Mouse (Mus musculus) cortical plate, adult 2 months (tissue): Measurements from ENCODE around the gene Dffb. TPM values are rescaled to one million over a fixed set of nuclear protein-coding genes. Genes with fewer than 3 reads are reported as not detected.

Experiments used
- H3K27ac ChIP-seq: fragments of 200-500 bp; 2 replicates; pipeline ENCODE4 v1.5.1; 2012; ENCODE audit warnings: low read length, control low read depth, inconsistent platforms; ENCODE audit not compliant: insufficient read depth
- H3K4me1 ChIP-seq: fragments of 200-500 bp; 2 replicates; pipeline ENCODE4 v1.6.1; 2011; ENCODE audit warnings: low read length; ENCODE audit not compliant: control insufficient read depth, insufficient read depth
- H3K4me3 ChIP-seq: fragments of 200-500 bp; 2 replicates; pipeline ENCODE4 v1.5.1; 2011; ENCODE audit warnings: mild to moderate bottlenecking, low read length, control low read depth; ENCODE audit not compliant: insufficient read depth
- CTCF ChIP-seq: fragments of 200-500 bp; IDR thresholded peaks from 2 replicates; pipeline ENCODE4 v1.5.1; 2011; ENCODE audit warnings: mild to moderate bottlenecking, control low read depth, low read length; ENCODE audit not compliant: insufficient read depth; ENCODE audit errors: extremely low read depth
- POLR2A ChIP-seq: fragments of 200-500 bp; IDR thresholded peaks from 2 replicates; pipeline ENCODE4 v1.6.1; 2011; ENCODE audit warnings: mild to moderate bottlenecking, low read length, control low read depth; ENCODE audit not compliant: insufficient read depth; ENCODE audit errors: extremely low read depth
- polyA plus RNA-seq: library from polyadenylated mRNA; depleted of rRNA; stranded (reverse); fragments of >200 nt; gene quantifications from 2 replicates; pipeline ENCODE4 v1.2.3, GENCODE M21; 2012

The Dffb gene
- polyA plus RNA-seq, 1 experiment, result 21.9 TPM

GRCm38 (mm10) chr4:153975292-153975662, 351 bp upstream of the Dffb start:
- no peak for TF ChIP-seq CTCF
- no peak for TF ChIP-seq POLR2A
- H3K27ac ChIP-seq, result peak overlapping the region; percentile 32; the same call in 1 of the 2 replicates
- H3K4me3 ChIP-seq, result peak overlapping the region; percentile 92
- peaks cover 2% of the 10 kb centered on the region; the same call in 1 of the 2 replicates for H3K4me1 ChIP-seq

GRCm38 (mm10) chr4:153968063-153968462, 6.9 kb downstream of the Dffb start:
- no peak overlapping the region for H3K27ac ChIP-seq
- TF ChIP-seq POLR2A (no peak), CTCF (0 out of 2 replicates have a peak, but pooled peaks have one; percentile 16)
- H3K4me3 ChIP-seq, result no peak overlapping the region
- H3K4me1 ChIP-seq, result no peaks in the 10 kb centered on the region

- Histone ChIP-seq H3K27ac (no peak overlapping the region), H3K4me1 (no peaks in the 10 kb centered on the region), H3K4me3 (no peak overlapping the region)
- TF ChIP-seq CTCF (no peak), POLR2A (no peak)
Measured at GRCm38 (mm10) chr4:153967556-153967955, 7.4 kb downstream of the Dffb start.

- no peak overlapping the region for H3K27ac ChIP-seq
- H3K4me3 ChIP-seq, result no peak overlapping the region
- TF ChIP-seq CTCF, result no peak
- TF ChIP-seq POLR2A, result no peak
- H3K4me1 ChIP-seq, result no peaks in the 10 kb centered on the region
Measured at GRCm38 (mm10) chr4:153966651-153967050, 8.3 kb downstream of the Dffb start.

GRCm38 (mm10) chr4:153962631-153963030, 12.3 kb downstream of the Dffb start:
- no peaks in the 10 kb centered on the region for H3K4me1 ChIP-seq
- H3K4me3 ChIP-seq, result no peak overlapping the region
- no peak for TF ChIP-seq POLR2A
- no peak for TF ChIP-seq CTCF
- H3K27ac ChIP-seq, result no peak overlapping the region

GRCm38 (mm10) chr4:153957444-153958250, 17.3 kb downstream of the Dffb start:
- Histone ChIP-seq H3K27ac (no peak overlapping the region), H3K4me1 (no peaks in the 10 kb centered on the region), H3K4me3 (peak overlapping the region; percentile 64)
- TF ChIP-seq CTCF (no peak), POLR2A (no peak)

- peak within 1 kb of the TSS; percentile 64 for H3K4me3 ChIP-seq
- H3K4me1 ChIP-seq, result no peaks in the 10 kb centered on the region
- peak within 1 kb of the TSS; percentile 73 for H3K27ac ChIP-seq
- TF ChIP-seq POLR2A (peak; percentile 63; the same call in 1 of the 2 replicates), CTCF (no peak)
Measured at GRCm38 (mm10) chr4:153956569-153957405, 18.1 kb downstream of the Dffb start, which contains the start of gene A430005L14Rik. Gene A430005L14Rik, plus strand, starts transcription at chr4:153957237.

- Histone ChIP-seq H3K4me1 (no peaks in the 10 kb centered on the region), H3K27ac (no peak overlapping the region), H3K4me3 (no peak overlapping the region)
- no peak for TF ChIP-seq POLR2A
- no peak for TF ChIP-seq CTCF
Measured at GRCm38 (mm10) chr4:153955651-153956050, 19.3 kb downstream of the Dffb start.

GRCm38 (mm10) chr4:153951692-153952091, 23.2 kb downstream of the Dffb start:
- Histone ChIP-seq H3K4me1 (no peaks in the 10 kb centered on the region), H3K4me3 (no peak overlapping the region), H3K27ac (no peak overlapping the region)
- TF ChIP-seq CTCF (no peak), POLR2A (no peak)

GRCm38 (mm10) chr4:153951150-153951549, 23.8 kb downstream of the Dffb start:
- TF ChIP-seq CTCF, result no peak
- TF ChIP-seq POLR2A, result no peak
- Histone ChIP-seq H3K4me3 (no peak overlapping the region), H3K27ac (no peak overlapping the region), H3K4me1 (no peaks in the 10 kb centered on the region)
